Mouse (Mus musculus) frontal cortex, postnatal 10 days (tissue): ENCODE results near the gene Ints13.

Source experiments
- DNase-seq, 2 experiments: peaks; one replicate each; pipeline ENCODE4 v3.0.0; 2022; ENCODE audit warnings: low spot score in 2 of 2, mixed read lengths in 1 of 2

Gene Ints13

GRCm38 (mm10) chr6:146500206-146500605 lies 77.4 kb downstream of the Ints13 start:
- no peak for DNase-seq
